Mouse (Mus musculus) T-helper 17 cell (primary cell): ENCODE measurements around the gene Itih3.

ENCODE experiments used
- in situ Hi-C, 2 experiments: fragments of 300-600 bp; cut with MboI, MseI; formaldehyde crosslinking; loops; 1 replicate in 1 of 2; 2 replicates in 1 of 2; pipeline ENCODE4 v1.15.1; 2025; ENCODE audit warnings: high pct_unique_total_duplicates in 2 of 2

Gene Itih3

DNA sequence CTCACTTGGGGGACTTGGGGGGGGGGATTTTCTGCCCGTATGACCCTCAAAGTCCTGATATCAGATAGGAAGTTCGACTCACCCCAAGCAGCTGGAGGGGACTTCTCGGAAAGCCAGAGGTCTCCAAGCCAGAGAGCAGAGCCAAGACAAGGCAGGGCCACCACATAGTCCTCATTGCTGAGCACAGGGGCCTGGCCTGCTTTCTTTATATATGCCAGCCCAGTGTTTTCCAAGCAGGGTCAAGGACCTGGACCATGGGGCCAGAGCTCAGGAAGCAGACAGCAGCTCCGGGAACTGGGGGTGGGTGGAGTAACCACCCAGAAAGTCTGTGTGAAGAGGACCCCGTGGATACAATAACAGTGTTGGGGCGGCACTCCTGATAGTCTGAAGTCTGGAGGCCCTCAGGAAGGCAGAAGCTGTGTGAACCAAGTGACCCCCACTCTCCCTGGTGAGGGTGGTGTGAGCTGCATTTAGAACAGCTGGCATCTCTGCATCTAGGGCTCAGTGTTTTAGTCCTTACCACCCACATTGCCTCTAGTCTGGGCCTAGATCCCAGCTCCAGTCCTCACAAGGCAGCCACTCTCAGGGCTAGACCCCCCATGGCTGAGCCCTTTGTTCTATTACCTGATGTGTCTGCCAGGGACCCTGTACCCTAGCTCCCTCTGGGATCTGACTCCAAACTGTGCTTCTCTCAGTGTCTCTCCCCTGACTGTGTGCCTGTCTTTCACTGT, at the start of gene Itih3:
Gene Itih3, minus strand, starts transcription at position 386 of the 731 bp plus-strand sequence.
- in situ Hi-C loops = loop anchor here in 1 of 2 experiments (5.0 kb wide), 1 partner anchor 54 kb away; no protein-coding TSS in a partner anchor

DNA sequence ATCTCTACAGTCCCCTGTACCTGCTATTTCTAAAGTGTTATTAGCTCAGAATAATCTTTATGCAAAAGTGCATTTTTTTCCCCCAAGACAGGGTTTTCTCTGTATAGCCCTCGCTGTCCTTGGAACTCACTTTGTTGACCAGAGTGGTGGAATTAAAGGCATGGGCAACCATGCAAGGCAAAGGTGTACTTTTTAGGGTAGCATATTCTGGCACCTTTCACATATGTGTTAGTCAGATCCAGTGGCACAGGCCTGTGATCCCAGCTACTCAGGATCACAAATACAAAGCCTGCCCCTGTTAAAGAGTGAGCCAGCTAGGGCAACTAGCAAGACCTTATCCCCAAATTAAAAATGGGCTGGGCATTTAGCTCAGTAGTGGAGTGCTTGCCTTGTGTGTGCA, 36.8 kb upstream of the Itih3 start:
- in situ Hi-C loops = no loop called here

DNA sequence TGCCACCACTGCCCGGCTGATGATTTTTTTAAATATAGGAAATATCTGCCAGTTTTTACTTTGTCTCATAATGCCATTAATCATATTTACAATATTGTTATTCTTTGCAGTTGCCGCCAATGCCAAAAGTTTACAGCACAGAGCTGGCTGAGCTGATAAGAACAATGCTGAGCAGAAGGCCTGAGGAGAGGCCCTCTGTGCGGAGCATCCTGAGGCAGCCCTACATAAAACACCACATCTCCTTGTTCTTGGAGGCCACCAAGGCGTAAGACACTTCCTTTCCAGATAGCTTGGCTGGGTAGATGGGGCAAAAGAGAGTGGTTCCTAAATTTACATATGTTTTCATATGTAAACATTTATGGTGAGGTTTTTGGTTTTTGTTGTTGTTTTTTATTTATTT, 35.5 kb upstream of the Itih3 start:
- in situ Hi-C loops = no loop called here

DNA sequence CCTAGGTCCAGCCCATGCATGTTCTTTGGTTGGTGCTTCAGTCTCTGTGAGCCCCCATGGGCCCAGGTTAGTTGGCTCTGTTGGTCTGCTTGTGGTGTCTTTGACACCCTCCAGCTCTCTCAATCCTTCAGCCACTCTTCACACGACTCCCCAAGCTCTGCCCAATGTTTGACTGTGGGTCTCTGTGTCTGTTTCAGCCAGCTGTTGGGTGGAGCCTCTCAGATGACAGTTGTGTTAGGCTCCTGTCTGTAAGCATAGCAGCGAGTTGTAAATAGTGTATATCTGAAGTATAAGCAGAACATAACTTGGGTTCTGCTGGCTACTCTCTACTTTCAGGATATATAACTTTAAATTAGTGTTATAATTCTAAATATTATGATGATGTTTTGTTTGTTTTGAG, 35.0 kb upstream of the Itih3 start:
- in situ Hi-C loops = no loop called here

DNA sequence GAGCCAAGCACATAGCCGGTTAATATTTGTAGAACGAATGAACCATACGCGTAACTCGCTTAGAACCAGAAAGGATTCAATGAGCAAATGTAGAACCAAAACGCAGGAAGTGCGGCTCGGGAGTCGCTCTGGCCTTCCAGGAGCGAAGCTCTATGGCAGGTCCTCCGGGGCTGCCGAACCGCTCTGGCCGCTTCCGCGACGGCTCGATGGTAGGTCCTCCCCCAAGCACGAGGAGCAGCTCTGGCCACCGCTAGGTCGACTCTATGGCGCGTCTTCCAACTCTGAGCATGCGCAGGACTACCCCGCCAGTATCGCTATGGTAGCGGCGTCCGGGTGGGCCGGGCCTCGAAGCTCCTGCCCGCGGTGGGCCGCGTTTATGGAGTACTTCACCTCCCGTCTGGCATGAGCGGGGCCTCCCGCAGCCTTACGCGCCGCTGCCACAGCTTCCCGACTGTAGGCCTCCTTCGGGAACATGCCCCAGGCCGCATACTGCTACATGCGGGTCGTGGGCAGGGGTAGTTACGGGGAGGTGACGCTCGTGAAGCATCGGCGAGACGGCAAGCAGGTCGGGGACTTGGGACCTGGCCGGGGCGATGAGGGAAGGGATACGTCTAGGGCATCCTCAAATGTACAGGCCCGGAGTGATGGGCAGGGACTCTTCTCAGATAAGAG, 27.7 kb upstream of the Itih3 start, which contains the start of gene Nek4:
Gene Nek4, plus strand, starts transcription at position 224 of the 672 bp plus-strand sequence.
- in situ Hi-C loops = no loop called here

DNA sequence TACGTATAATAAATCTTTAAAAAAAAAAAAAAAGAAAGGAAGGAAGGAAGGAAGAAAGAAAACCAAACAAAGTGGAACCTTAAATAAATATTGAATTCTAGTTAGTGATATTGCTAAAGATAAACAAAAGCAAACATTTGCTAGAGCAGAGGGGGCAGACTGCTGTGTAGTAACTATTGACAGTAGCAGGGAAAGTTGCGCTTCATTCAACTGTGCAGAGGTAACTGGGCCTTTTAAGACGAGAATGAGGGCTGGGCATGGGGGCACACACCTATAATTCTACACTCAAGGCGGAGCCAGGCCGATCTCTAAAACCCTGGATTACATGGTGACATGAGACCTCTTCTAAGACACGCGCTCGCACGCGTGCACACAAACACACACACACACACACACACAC, 26.4 kb upstream of the Itih3 start:
- in situ Hi-C loops = no loop called here

DNA sequence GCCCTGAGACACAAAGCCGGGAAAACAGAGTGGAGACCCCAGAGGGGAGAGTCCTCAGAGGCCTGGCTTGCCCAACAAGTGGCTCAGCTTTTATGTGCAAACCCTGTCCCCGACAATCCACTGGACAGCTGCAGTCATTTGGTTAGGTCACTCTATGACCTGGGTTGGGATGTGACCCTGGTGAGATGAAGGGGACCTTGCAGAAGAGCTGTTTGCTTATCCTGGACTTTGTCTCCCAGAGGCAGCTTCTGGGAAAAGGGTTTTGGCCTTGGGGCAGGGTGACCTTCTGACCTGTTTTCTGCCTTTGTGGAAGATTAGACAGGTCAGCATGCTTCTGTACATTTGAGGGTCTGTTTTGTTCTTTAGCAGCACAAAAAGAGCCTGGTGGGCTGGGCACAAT, 21.2 kb upstream of the Itih3 start:
- in situ Hi-C loops = no loop called here

DNA sequence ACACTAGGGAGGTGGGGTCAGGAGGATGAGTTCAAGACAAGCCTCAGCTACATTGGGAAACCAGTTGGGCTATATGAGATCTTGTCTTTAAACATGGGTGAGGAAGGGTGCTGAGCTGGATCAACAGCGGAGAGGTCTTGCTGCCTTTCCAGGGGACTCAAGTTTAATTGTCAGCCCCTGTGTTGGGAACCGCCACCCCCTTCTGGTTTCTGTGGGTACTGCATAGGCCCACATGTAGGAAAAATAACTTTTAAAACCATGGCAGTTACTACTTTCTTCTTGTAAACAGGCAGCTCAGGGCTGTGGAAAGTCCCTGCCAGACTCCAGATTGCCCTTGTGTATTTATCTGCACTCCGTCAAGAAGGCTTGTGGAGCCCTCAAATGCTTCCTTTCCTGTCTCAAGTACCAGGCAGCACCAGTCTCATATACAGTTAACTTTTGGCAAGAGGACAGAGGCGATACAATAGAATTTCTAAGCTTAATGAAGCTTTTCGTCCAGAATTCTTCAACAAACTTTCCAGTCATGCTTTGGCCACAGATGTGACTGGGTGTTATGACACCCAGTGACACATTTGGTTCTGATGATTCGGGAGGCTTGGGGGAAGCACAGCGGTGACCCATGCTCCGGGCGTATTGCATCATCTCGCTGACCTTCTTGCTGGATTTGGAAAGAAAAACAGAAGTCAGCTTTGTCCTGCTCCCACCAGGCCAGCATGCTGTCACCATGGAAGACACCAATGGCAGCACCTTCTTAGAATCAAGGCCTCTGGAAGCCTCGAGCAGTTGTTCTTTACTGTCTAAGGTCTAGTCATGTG, 20.5 kb upstream of the Itih3 start:
- in situ Hi-C loops = no loop called here

DNA sequence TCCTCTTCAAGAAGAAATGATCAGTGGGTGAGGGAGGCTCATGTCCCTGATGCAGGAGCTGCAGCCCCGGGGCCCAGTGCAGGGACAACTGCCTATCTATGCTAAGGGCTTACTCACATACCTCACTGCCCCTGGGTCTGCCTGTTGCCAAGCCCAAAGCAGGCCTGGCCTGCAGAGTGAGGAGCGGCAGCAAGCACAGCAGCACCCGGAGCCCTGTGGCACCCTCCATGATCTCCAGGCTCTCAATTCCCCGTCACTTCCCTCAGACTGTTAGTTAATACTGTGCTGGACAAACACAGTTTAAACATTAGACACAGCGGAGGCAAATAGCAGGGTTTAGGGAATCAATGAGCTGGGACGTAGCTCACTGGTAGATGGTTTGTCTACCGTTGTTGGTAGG, 19.5 kb upstream of the Itih3 start, which contains the start of gene Itih1:
Gene Itih1, minus strand, starts transcription at position 252 of the 400 bp plus-strand sequence.
- in situ Hi-C loops = no loop called here

DNA sequence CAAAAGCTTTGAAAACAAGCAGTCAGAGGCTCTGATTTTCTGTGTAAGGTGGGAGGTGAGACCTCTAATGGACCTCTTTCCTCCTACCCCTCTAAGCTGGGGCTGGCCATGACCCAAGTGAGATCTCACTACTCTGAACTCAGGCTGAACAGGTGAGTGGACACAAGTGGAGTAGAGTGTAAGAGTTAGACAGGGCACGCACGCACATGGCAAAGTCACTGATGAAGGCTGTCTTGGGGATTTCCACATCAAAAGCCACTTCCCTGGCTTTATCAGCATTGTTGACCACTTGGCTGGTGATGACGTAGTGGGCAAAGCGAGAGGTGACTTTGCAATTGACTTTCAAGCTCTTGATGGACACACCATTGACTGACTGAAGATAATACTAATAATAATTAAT, 18.7 kb upstream of the Itih3 start:
- in situ Hi-C loops = no loop called here

DNA sequence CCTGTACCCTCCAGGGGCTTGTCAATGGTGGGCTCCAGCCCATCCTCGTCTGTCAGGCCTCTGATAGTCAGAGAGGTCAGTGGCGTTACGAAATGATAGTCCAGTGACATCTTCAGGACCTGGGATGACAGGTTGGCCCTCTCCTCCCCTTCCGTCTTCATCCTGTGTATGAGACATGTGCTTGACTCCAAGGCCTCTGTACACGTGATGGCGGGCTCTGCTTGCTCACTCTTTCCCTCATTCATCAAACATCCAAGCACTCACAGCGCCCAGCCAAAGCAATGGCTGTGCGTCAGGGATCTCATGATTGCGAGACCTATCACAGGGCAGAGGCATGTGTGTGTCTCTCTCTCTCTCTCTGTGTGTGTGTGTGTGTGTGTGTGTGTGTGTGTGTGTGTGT, 9.8 kb upstream of the Itih3 start:
- in situ Hi-C loops = no loop called here

DNA sequence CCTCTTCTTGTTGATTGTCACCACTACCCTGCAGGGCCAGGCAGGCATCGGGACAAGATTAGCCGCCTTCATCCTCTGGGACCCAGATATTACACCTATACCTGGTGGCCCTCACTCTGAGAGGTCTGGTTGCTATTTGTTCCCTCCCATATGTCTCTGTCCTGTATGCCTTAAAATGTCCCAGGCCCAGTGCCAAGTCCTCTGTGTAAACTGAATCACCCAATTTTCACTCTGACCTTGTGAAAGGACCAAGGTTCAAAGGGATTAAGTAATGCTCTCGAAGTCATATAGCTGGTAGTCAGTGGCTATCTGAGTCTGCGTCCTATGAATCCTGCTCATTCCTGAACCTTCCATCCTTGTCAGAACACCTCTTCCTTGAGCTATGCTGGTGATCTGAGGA, 6.8 kb upstream of the Itih3 start:
- in situ Hi-C loops = no loop called here

DNA sequence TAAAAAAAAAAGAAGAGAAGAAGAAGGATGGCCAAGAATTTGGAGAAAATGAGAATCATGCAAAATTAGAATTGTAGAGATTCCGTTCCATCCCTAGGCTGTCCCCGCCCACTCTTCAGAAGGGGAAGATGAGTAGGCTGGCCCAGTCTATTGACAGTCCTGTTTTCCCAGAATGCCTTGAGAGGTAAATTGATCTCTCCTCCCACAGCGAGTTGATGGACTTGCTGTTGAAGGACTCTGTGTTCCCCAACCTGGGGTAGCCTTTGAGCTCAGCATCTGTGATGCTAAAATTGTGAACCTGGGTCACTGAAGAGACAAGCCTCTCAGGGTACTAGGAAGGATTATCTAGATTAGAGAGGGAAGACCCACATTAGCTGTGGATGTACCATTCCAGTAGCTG, 1.9 kb upstream of the Itih3 start:
- in situ Hi-C loops = no loop called here

DNA sequence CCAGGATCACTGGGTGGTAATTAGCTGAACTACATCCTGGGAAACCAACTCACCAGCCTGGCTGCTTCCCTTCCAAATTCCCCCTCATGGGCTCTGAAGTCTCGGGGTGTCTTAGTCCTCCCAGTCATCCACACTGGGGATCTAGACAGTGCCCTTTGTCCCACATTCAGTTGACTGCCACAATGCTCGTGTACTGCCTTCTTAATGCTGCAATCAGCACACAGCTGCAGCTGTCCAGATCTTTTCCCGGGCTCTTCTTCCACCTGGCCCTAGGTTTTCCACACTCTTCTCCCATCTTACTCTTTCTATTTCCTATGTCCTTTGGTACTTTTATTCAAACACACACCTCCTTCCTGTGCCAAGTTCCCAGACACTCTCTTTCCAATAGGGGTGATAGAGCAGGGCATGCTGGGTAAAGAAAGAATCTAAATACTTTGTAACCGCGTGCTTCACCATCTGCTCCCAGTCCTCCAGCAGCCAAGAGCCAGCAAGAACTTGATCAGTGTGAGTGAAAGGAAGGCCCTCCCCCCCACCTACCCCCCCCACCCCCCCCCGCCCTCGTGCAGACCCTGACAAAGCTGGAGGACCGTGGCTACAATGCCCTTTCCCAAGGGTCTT, 1.4 kb downstream of the Itih3 start:
- in situ Hi-C loops = loop anchor here in 1 of 2 experiments (5.0 kb wide), 1 partner anchor 55 kb away; no protein-coding TSS in a partner anchor

DNA sequence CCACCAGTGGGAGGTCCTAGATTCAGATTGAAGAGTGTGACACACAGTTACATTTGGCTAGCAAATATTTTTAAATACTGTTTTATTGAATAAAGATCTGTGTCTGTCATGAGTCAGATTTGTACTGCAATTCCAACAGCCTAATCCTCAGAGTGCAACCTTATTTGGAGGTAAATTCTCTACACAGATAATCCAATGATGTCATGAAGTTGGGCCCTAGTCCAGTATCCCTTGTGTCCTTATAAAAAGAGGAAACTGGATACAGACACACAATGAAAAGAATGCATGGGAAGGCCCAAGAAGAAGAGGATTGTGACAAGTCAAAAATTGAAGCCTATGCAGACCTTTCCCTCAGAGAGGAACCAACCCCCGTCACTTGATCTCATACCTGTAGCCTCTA, 7.0 kb downstream of the Itih3 start:
- in situ Hi-C loops = no loop called here

DNA sequence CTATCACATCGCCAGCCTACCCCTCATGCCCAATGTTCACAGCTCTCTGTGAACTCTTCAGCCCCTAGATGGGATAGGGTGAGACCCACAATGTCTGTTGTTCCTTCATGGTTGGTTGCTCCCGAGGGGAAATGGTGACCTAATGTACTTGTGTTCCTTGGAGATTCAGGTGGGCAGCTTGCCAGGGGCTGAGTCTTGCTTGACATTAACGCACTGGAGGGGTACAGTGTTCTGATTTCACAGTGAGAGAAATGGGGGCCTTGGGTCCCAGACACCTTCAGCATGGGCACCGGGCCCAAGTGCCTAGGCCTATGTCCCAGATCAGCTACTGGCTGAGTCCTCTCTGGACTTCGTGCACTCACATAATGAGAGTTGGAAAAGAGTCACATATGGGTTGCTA, 10.2 kb downstream of the Itih3 start:
- in situ Hi-C loops = no loop called here

DNA sequence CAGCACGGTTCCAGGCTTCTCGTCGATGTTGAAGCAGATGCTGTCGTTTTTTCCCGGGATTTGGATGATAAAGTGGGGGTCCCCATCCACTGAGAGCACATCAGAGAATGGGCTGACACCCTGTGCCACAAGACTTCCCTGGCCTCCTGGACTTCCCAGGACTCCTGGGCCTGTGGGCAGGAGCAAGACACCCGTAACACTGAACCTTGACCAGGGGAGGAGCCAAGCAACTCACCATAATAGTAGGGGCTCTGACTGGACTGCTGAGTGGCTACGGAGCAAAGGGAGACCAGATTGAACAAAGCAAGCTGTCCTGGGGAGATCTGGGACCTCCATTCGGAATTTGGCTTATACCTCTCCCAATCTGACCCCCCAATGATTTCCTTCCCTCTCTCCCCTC, 10.9 kb downstream of the Itih3 start:
- in situ Hi-C loops = no loop called here

DNA sequence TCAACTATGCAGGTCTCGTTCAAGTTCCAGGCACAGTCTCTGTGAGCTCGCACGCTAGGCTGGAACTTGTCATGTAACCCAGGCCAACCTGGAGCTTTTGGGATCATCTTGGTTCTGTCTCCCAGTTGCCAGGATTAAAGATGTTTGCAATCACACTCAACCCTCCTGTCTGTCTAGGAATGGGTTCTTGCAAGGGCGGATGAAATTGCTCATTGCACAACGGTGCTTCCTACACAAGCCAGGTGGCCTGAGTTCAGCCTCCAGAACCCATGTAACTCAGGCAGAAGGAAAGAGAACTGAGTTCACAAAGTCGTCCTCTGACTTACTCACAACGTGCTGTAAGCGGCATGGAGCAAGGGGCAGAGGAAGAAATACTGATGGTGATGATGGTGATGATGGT, 12.4 kb downstream of the Itih3 start:
- in situ Hi-C loops = no loop called here

DNA sequence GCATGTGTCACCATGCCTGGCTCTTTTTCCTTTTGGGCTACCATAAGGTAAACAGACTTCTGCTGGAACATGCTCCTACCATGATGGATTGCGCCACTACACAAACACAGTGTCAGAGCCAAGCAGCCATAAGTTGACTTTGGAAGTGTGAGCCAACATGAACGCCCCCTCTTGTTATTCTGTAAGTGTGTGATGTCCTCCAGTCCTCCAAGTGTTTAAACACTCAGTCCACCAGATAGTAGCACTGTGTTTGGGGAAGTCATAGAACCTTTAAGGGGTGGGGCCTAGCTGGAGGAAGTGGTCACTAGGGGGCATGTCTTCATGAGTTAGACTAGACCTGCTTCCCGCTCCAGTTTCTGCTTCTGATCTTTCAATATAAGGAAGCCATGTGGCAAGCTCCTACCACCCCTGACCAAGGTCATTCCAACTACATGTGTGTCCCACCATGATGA, 15.7 kb downstream of the Itih3 start:
- in situ Hi-C loops = no loop called here

DNA sequence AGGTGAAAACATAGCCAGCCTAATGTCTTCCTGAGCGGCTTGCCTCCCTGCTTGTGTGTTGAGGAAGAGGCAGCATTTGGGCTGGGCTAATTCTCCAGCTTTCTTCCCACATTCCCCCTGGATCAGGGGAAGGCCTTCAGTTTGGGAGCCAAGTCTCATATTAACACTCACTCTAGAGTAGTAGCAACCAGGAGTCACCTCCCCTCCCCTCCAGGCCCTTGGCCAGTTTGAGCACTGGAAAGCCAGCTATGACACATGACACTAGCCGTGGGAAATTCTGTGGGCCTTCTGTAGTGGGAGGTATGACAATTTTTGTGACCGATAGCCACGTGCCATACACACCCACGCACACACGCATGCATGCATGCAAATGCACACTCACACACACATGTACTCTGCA, 17.6 kb downstream of the Itih3 start:
- in situ Hi-C loops = no loop called here

DNA sequence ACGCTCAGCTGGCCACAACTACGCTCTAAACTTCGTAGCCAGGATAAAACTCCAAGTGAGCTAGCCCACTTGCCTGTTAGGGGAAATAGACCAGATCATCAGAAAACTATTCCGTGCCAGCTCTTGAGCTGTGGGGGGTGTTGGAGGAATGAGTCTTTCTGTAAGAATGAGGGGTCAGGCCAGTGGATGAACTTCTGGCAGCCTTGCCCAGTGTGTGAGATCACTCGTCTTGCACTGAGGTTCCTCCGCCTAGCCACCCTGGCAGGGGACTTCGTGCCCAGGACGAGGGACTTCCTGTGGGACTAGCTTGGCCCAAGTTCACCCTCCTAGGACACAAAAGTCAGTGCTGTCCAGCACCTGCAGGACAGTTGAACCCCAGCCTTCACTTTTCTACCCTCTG, 19.3 kb downstream of the Itih3 start:
- in situ Hi-C loops = no loop called here

DNA sequence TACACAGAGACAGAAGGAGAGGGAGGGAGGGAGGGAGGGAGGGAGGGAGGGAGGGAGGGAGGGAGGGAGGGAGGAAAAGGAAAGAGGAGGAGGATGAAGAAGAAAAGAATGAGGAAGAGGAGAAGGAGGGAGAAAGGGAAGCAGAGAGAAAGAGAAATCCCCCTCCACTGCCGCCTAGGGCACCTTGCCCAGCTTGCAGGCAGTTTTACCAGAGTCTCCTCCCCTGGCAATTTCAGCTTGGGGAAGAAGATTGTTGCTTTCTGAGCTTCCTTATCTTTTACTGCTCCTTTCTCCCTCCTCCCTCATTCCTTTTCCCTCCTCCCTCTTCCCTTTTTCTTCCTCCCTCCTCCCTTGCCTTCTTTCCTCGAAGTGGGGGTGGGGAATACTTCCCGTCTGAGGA, 20.5 kb downstream of the Itih3 start:
- in situ Hi-C loops = no loop called here
